15 mouse cellular contexts compared by ENCODE assay signal in genomic region chr1:80396560-80396959, GRCm38 (mm10).
"Had no signal": no experiment of that assay in that cellular context is flagged by ENCODE, and none has a peak within 500 bp of the region (broad histone marks: within the 10 kb centered on the region; RNA-seq: fewer than 3 reads in every experiment).

No protein-coding gene starts in this region.

- DNase-seq: gastrocnemius, postnatal 14 days; gastrocnemius, postnatal 36 days; heart, adult 18-20 months; heart, postnatal 14 days; heart, postnatal 36 days; kidney, adult 11 months; kidney, adult 2 months; kidney, adult 9 months; kidney, postnatal 14 days; kidney, postnatal 36 days; layer of hippocampus, adult 9-11 months; layer of hippocampus, postnatal 36 days; left cerebral cortex, postnatal 4 days had no signal

- ATAC-seq: hindbrain, postnatal 0 days; intestine, embryonic 16.5 days had no signal
